Mouse (Mus musculus) thymus, postnatal 25 days (tissue): ENCODE measurements around the gene Clmp.
A peak's percentile ranks its signal among the peaks of the same experiment; 100 is the strongest.
"Not testable (repeated sequence)": the region's sequence is repeated elsewhere in the genome, so short reads cannot be mapped to it uniquely, and the experiment has no call there.

Source experiments
- DNase-seq: peaks from one replicate; pipeline ENCODE4 v3.0.0; 2022

The Clmp gene

DNA sequence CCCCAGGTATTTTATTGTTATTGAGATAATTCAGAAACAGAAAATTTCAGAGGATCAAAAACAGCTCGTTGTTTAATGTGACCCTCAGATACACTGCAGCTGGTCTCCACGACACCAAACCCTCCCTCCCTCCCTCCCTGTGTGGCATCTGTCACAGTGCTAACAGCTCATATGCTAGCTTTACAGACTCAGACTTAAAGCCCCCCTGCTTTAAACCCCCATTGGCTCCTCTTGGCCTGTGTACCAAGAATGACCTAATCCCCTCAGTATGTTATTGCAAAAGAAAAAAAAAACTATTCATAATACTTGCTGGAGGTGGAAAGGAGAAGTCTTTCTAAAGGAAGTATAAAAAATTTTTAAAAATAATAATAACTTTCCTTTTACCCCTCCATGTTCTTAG is 46.5 kb downstream of the Clmp start:
- no peak for DNase-seq

DNA sequence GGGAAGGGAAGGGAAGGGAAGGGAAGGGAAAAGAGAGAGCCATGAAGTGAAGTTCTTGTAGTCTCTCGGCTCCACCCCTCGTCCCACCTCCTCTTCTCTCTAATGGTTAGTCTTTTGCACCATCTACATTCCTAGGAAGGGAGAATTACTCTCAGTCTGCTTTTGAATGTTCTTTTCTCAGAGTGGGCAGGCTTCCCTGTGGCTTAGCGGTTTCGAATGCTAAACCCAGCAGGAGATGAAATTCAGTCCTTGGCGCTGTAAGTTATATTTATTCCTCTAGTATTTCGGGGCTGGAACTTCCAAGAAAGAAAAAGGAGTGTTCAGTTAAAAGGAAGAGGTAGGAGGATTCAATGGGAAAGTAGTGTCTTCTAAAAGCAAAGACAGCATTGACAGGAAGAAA is 51.4 kb downstream of the Clmp start:
- DNase-seq = no peak

DNA sequence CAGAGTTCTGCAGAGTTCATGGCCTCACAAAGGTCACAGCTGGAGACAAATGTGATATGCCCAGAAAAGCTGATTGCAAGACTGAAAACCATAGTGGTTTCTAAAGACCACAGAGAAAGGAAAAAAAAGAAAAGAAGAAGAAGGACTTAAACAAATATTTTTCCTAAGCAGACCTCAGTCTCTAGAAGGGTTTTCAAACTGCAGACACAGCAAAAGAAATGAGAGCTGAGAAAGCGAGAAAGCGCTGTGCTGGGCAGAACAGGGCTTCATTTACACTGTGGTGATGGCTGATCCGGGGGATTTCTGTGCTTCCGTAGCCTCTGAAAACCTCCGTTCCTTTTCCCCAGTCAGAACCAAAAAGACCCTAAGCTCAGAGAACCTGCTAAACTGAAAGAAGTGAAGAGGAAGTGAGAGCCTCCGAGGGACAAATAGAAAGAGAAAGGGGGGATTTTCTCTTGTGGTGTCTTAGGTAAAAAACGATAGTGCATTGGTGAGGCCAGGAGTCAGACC is 57.8 kb downstream of the Clmp start:
- DNase-seq = no peak

DNA sequence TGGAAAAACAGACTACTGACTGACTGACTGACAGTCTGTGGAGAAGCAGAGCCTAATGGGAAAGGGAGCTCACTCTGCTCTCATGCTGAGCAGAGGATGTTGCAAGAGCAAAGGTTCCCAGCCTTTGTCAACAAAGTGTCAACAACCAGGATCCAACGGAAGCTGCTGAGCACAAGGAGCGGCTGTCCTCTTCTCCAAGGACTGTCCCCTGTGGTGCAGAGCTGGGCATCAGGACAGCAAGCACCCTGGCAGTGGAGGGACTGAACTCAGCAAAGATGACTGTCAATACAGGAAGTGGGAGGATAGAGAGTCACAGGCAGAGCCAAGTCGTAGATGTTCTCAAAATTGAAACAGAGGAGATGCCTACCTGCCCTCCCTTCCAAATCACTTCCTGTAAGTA is 58.5 kb downstream of the Clmp start:
- no peak for DNase-seq

DNA sequence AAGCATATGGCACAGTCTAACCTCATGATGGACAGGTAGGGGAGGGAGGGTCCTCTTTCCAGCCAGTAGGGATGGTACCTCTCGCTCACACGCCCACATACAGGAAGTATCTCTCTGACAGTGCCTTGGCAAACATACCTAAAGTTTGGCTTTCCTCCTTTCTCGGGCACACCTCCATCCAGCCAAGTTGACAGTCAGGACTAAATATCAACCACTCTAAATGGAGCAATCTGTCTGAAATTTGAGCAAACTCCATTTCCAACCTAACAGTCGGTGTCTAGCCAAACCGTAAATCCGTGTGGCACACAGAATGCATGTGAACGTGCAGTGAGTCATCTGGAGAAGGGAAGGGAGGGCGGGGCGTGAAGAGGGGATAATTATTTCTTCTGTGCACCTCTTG is 61.0 kb downstream of the Clmp start:
- DNase-seq = no peak

- no peak for DNase-seq
Measured at GRCm38 (mm10) chr9:40747249-40747648, 61.5 kb downstream of the Clmp start.

GRCm38 (mm10) chr9:40749832-40750620 is 64.3 kb downstream of the Clmp start:
- no peak for DNase-seq

DNA sequence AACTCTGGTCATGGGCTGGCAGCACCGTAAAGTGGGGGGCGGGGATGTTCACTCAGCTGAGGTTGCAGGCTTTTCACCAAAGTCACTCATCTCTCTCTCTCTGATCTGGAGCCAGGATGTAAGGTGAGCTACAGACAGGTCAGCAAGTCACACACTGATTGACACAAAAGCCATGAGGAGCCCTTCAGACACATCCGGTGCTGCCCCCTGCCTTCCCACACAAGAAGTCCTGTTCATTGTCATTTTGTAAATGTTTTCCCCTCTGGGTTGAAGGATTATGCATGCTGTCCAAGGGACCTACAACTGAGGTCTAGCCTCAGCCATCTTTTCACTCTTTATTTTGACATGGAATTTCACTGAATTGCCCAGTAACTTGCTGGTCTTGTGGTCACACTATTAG is 66.0 kb downstream of the Clmp start:
- DNase-seq = no peak

- peak; percentile 50 for DNase-seq
Measured at GRCm38 (mm10) chr9:40756401-40756800, 70.6 kb downstream of the Clmp start.

DNA sequence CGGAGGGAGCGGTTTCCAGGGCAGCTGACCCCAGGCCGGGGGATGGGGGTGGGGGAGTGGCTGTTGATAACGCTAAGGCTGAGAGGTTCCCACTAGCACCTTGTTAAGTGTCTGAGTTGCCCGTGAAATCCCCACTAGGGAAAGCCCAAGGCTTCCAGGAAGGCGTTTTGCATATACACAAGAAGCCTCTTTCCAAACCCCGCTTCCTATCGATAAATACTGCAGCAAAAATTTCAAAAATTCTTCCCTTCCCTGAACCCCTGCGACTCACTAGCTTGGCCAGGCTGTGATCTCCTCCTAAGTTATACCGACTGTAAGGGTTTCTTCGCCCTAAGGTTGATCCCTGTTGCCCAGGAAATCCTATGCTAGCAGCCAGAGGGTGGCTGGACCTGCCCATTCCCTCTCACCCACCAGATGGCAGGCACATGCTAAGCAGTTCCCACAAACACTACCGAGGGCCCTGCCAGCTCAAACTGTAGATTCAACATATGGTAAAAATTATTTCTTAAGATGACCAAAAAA is 71.4 kb downstream of the Clmp start:
- peak; percentile 21 for DNase-seq

DNA sequence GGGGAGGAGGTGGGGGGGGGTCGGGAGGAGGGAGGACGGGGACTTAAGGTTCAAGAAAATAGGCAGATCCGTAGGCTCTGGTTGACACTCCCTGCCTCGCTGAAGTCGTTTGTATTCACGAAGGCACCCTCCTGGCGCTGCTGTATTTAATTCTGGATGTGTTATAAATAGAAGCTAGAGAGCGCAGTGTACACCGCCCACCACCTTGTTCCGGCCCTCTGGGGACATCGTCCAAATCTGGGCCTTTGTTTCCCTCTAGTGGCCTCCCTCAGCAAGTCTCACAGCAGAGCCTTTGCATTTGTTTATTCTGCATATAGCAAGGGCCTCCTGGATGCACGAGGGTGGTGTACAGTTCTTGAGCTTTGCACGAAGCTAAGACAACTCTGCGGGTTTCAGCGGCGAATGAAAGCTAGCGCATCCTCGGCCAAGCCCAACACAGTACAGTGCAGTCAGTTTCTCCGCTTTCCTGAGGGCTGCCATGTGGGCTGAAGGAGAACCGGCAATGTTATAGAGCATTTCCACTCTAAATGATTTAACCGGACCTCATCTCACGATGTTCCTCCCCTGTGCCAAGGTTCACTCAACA is 72.0 kb downstream of the Clmp start:
- peak; percentile 54 for DNase-seq

GRCm38 (mm10) chr9:40762354-40762753 is 76.6 kb downstream of the Clmp start:
- DNase-seq = no peak

DNA sequence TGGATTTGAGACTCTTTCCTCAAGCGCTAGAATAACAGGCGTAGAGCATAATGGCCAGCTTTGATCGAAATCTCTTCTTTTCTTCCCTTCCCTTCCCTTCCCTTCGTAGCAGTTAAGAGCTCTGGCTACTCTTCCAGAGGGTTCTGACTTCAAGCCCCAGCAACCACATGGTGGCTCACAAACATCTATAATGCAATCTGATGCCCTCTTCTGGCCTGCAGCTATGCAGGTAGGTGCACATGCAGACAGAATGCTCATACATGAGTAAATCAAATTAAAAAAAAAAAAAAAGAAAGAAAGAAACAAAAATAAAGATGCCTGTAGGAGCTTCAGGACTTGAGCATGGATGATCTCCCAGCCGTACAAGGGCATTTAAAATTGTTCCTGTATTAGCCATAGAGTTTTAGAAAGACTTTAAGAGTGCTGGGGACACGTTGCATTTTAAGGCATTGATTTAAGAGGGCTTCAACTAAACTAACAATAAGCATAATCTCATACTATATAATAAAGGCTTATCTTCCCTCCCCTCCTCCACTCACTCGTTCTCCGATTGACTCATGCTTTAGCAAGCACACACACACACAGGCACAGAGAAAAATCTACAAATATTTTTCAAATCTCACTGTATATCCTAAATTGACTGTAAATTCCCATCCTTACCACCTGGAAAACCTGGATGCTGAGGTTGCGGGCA is 79.3 kb downstream of the Clmp start:
- DNase-seq = no peak

GRCm38 (mm10) chr9:40765581-40765940 is 79.8 kb downstream of the Clmp start:
- no peak for DNase-seq

- no peak for DNase-seq
Measured at GRCm38 (mm10) chr9:40766058-40766605, 80.4 kb downstream of the Clmp start.

GRCm38 (mm10) chr9:40767946-40768345 is 82.2 kb downstream of the Clmp start:
- no peak for DNase-seq

DNA sequence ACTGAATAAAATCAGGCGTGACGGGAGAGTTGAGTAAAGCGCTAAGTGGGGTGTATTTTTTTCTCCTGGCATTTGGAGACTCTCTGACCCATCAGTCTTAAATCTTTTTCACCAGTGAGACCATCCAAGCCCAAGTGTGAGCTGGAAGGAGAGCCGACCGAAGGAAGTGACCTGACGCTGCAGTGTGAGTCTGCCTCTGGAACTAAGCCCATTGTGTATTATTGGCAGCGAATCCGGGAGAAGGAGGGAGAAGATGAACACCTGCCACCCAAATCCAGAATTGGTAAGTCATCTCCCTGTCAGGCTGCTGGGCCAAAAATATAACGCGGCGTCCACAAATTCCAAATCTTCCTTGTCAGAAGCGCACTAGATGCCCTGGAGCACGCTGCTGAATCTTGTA is 86.5 kb downstream of the Clmp start:
- no peak for DNase-seq

- DNase-seq = not testable (repeated sequence)
Measured at GRCm38 (mm10) chr9:40773142-40773541, 87.4 kb downstream of the Clmp start.

DNA sequence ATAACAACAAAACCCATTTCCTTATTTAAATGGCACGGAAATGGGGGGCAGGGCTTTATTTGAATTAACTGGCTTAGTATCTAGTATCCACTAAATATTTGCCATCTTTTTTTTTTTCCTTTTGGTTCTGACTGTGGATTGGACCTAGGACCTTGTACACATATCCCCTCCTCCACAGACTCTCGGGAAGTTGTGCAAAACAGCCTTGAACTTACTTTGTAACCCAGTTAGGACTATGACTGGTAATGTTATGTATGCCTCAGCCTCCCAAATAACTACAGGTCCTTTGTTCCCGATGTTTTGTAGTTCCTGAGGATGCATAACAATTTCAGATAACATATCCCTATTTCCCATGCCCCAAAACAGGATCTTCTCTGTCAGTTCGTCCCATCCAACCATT is 88.1 kb downstream of the Clmp start:
- DNase-seq = no peak

DNA sequence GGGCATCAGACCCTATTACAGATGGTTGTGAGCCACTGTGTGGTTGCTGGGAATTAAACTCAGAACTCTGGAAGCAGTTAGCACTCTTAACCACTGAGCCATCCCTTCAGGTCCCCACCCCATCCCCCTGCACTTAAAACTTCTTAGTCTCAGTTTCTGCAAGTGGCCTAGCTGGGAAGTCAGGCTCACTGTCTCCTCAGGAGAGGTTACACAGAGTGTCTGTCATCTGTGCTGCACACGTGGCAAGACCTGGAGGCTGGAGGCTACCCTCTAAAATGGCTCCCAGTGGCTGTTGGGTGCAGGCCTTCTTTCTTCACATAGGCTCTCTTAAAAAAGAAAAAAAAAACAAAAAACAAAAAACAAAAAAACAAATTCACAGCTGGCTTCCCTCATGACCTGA is 90.3 kb downstream of the Clmp start:
- DNase-seq = no peak

DNA sequence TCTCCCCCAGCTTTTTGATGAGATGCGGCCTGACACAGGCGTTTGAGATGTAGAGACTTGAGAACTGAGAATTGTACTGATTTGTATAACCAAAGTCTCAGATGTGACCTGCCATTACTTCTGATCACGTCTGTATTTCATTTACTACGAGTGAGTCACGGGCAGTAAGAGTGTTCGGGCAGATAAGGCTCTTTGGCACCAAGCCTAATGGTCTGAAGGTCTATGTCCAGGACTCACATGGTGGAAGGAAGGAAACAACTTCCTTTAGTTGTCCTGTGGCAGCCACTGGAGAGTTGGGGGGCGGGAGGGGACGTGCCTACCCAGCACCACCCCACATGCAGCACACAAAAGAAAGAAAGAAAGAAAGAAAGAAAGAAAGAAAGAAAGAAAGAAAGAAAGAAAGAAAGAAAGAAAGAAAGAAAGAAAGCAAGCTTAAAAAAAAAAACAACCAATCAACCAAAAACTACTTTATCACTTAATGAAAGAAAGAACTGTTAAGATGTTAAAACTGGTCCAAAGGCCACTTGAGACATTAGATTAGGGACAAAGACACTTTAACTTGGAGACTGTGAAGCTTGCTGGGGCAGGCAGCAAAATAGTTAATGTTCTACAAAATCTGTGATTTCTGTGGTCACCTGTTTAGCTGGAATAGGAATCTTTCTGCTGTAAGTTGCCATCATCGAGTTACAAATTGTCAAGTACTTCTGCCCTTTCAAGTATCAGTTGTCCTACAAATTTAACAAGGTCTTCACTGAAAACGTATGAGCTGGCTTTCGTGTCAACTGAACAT is 90.9 kb downstream of the Clmp start:
- DNase-seq = no peak

DNA sequence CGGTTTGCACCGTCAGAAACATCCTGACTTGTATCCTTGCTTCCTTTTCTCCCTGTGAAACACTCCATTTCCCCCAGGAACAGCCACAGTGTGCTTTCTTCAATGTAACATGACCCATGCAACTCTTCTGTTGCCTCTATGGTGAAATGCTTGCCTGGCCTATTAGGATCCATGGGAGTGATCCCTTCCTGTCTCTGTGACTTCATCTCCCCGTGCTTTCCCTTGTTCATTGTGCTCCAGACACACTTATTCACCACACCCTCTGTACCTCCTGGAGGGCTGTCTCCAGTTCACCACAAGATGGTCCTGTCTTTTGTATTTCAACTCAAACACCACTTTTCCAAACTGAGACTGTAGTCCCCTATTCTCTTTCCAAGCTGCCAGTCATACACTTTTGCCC is 94.3 kb downstream of the Clmp start:
- DNase-seq = no peak
